In genomic region chr12:59145130-59145529, GRCm38 (mm10) we compare ENCODE assay signal across 20 mouse cellular contexts.
"Had no signal": no experiment of that assay in that cellular context is flagged by ENCODE, and none has a peak within 500 bp of the region (broad histone marks: within the 10 kb centered on the region; RNA-seq: fewer than 3 reads in every experiment).

No protein-coding gene starts in this region.

- H3K4me3 ChIP-seq: left cerebral cortex, adult 2 months; megakaryocyte, embryonic 14.5 days; midbrain, embryonic 10.5 days; neural tube, embryonic 12.5 days; neural tube, embryonic 15.5 days; stomach, embryonic 15.5 days had no signal

- ATAC-seq: inflammation-experienced regulatory T-cells, adult 6 months had no signal

- DNase-seq: kidney, adult 18-20 months; kidney, postnatal 10 days; kidney, postnatal 36 days; layer of hippocampus, postnatal 36 days; lung, embryonic 14.5 days; lung, postnatal 10 days; lung, postnatal 36 days; midbrain, embryonic 14.5 days; right cerebral cortex, adult 18-20 months; right cerebral cortex, postnatal 14 days; spleen, adult 18-20 months; thymus, postnatal 25 days had no signal

- H3K4me2 ChIP-seq: lung, embryonic 14.5 days; neural tube, embryonic 12.5 days; neural tube, embryonic 15.5 days; stomach, embryonic 15.5 days had no signal

- H3K9ac ChIP-seq: liver, embryonic 14.5 days; lung, embryonic 14.5 days; neural tube, embryonic 12.5 days; neural tube, embryonic 15.5 days; stomach, embryonic 15.5 days had no signal

- H3K27ac ChIP-seq: left cerebral cortex, adult 2 months; liver, embryonic 14.5 days; midbrain, embryonic 10.5 days; neural tube, embryonic 12.5 days; neural tube, embryonic 15.5 days; stomach, embryonic 15.5 days had no signal

- H3K9me3 ChIP-seq: megakaryocyte, embryonic 14.5 days; midbrain, embryonic 10.5 days; neural tube, embryonic 12.5 days; neural tube, embryonic 15.5 days; stomach, embryonic 15.5 days had no signal

- H3K27me3 ChIP-seq: megakaryocyte, embryonic 14.5 days; neural tube, embryonic 12.5 days; neural tube, embryonic 15.5 days; stomach, embryonic 15.5 days had no signal

- H3K4me1 ChIP-seq: midbrain, embryonic 10.5 days; neural tube, embryonic 12.5 days; neural tube, embryonic 15.5 days; stomach, embryonic 15.5 days had no signal
